Comparison of ENCODE assay signal across 9 mouse cellular contexts in the genomic region with DNA sequence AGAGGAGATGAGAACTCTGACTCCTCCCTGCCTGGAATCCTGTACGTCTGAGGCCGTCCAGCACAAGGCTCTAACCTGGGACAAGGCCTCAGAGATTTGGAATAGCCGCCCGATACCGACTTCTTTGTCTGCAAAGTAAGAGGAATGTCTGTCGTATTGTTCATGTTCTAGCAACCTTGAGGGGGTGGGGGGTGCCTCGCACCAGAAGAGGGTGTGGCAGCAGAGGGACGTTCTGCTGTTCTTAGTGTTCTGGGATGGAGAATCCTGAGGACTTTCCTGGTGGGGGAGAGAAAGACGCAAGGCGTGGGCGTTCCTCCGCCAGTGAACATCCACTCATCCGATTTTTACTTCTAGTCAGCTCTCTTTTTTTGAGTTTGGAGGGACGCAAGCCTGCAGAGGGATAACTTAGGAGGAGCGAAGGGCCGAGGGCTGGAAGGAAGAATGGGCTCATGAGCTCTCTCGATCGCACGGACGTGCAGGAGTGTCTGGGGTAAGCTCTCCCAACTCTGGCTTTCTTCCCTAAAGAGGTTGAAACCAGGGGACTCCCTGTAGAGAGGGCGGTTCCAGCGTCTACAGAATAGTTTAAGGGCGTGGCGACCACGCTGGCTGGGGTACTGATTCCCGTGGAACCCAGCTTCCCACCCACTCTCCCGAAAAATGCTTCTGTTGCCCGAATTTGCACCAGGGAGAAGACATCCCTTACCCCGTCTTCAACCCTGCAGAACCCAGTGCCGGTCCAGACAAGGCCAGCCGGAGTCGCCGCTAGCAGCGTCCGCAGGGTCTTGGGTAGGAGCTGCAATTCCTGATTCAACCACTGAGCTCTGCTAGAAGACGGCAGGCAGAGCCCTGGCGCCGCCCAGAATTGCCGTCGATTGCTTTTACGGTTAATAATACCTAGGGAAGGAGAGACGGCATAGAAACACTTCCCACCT. TPM values are rescaled to one million over a fixed set of nuclear protein-coding genes. Genes with fewer than 3 reads are reported as not detected.
DNase-seq lines count a peak whose midpoint lies in the region; ATAC-seq and TF ChIP-seq lines count a peak whose summit lies in the region.
"Had no signal": no experiment of that assay in that cellular context is flagged by ENCODE, and none has a peak within 500 bp of the region (broad histone marks: within the 10 kb centered on the region; RNA-seq: fewer than 3 reads in every experiment).

A gene (minus strand): TSS at position 791 of the 932 bp plus-strand sequence.
A gene (minus strand): TSS at position 804 of the 932 bp plus-strand sequence.

- no peak for TF ChIP-seq POLR2A in cerebellum, adult 2 months (IDR thresholded peaks at IDR 0.05; ENCODE audit: borderline replicate concordance, insufficient read depth, low read length)

- TF ChIP-seq CTCF in cerebellum, adult 2 months (IDR thresholded peaks at IDR 0.05; ENCODE audit: borderline replicate concordance, insufficient read depth, low read depth, low read length): 0 out of 2 replicates have a peak, but pooled peaks have one; percentile 19

- peaks cover 5% of the 10 kb centered on the region for H3K4me1 ChIP-seq in cerebellum, adult 2 months (ENCODE audit: control insufficient read depth, insufficient read depth, low read length)

- intact Hi-C loops in gastrocnemius, postnatal 14 days (cut with DNase I; ENCODE audit: low total_unique reads): loop anchor here (5.0 kb wide), 1 partner anchor 166 kb away; no protein-coding TSS in a partner anchor
- intact Hi-C loops in left cerebral cortex, postnatal 25 days (cut with DNase I): loop anchor here (1.0 to 10.0 kb wide), 4 partner anchors 116 to 269 kb away; no protein-coding TSS in a partner anchor

- peak; percentile 75 for ATAC-seq in megakaryocyte progenitor cell, adult 5-6 weeks (replicated peaks; ENCODE audit: poor library complexity)

- H3K27me3 ChIP-seq in cerebellum, adult 2 months (ENCODE audit: control insufficient read depth, insufficient read depth, low read length): no peaks in the 10 kb centered on the region
- H3K27me3 ChIP-seq: Patski had no signal

- 45% methylated on average over 42 of the region's 42 CpGs for WGBS in cerebellum, adult 2 months

- peak; percentile 27 to 42 for DNase-seq in cerebellum, adult 2 months
- DNase-seq in cerebellum, adult 11-12 months: no peak
- peak; percentile 27 to 34 for DNase-seq in cerebellum, postnatal 36 days
- peak; percentile 73 for DNase-seq in gastrocnemius, postnatal 14 days
- DNase-seq in hindlimb bud, embryonic 11.5 days (ENCODE audit: extremely low spot score, low read depth, low spot score): peak; percentile 70
- DNase-seq in left cerebral cortex, postnatal 25 days (ENCODE audit: low spot score in 2 of 2): peak; percentile 52 to 61
- DNase-seq in right cerebral cortex, postnatal 4 days: peak; percentile 68

- no peak within 1 kb of the TSS for H3K4me3 ChIP-seq in cerebellum, adult 2 months (replicated peaks; ENCODE audit: insufficient read depth, low read depth, low read length)

- no peak within 1 kb of the TSS for H3K27ac ChIP-seq in cerebellum, adult 2 months (ENCODE audit: insufficient read depth, low read length)

RNA-seq across cellular contexts. Expression of the first gene that starts in this region (rescaled TPM):
- polyA plus RNA-seq in cerebellum, adult 2 months (2012; rRNA removed): 6.4 and 12.2 TPM in 2 replicates
- 10 to 100 TPM; 58.1 to 77.5 TPM for total RNA-seq in gastrocnemius, postnatal 14 days (2021)
- total RNA-seq in left cerebral cortex, postnatal 25 days (2021): 10 to 100 TPM; 14.9 to 15.2 TPM
- 0.07 TPM in 1 of 2 replicates, not detected in the other for total RNA-seq in megakaryocyte progenitor cell, adult 5-6 weeks (2015)
- 0.81 TPM in 1 of 2 replicates, not detected in the other for total RNA-seq in megakaryocyte progenitor cell, adult 5-6 weeks (2017)

RNA-seq across cellular contexts. Expression of the second gene that starts in this region (rescaled TPM):
- polyA plus RNA-seq in cerebellum, adult 2 months (2012; rRNA removed): 1.1 and 1.6 TPM in 2 replicates
- 1 to 10 TPM; 3.1 to 5.8 TPM for total RNA-seq in gastrocnemius, postnatal 14 days (2021)
- total RNA-seq in left cerebral cortex, postnatal 25 days (2021): 10 to 100 TPM; 72.2 to 76.7 TPM
- not detected in 2 replicates for total RNA-seq in megakaryocyte progenitor cell, adult 5-6 weeks (2015)
- total RNA-seq in megakaryocyte progenitor cell, adult 5-6 weeks (2017): not detected in 2 replicates

Comparison
In these comparisons a context has a peak if more than half of its experiments do, and no peak if none do; other contexts are left out.
1. RNA of the first gene that starts in this region (total RNA-seq): 58.1 to 77.5 TPM in gastrocnemius, postnatal 14 days and 14.9 to 15.2 TPM in left cerebral cortex, postnatal 25 days; 0.07 to 0.81 TPM in megakaryocyte progenitor cell, adult 5-6 weeks; every median in the first group is over 4 times any median in the second.
2. RNA of the second gene that starts in this region (total RNA-seq): 72.2 to 76.7 TPM in left cerebral cortex, postnatal 25 days; 3.1 to 5.8 TPM in gastrocnemius, postnatal 14 days and not detected in megakaryocyte progenitor cell, adult 5-6 weeks; every median in the first group is over 10 times any median in the second.
3. Peak in ATAC-seq in megakaryocyte progenitor cell, adult 5-6 weeks; RNA of the genes that start here not detected or under 1 TPM.